9 mouse cellular contexts compared by ENCODE assay signal in the genomic region with DNA sequence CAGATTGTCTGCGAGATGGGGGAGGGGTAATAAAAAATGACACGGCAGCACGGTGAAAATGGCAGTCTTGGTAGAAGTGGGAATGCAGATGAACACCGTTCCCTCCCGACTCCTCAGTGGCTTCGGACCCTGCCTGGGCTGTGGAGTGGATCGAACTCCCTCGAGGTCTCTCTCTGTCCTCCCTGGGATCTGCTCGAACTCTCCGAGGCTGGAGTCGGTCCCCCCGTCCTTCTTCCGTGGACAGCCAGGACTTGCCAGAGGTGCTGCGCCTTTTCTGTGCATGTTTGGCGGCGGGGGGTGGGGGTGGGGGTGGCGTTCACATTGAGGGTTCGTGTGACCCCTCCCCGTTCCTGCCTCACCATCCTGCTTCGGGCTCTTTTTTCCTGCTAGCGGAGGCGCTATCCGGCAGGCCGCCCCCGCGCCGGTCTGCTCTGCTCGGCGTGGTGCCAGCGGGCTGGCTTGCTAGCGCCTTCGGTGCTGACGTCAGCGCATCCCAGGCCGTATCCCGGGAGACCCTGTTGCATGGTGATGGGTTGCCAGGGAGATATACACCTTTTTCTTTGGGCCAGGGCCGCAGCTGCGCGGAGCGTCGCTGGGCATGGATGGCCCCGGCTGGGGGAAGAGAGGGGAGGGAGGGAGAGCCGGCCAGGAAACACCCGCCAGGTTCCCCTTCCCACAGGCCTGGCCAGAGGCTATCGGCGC. TPM values are rescaled to one million over a fixed set of nuclear protein-coding genes. Genes with fewer than 3 reads are reported as not detected.
A peak's percentile ranks its signal among the peaks of the same experiment; 100 is the strongest.
DNase-seq lines count a peak whose midpoint lies in the region; ATAC-seq lines count a peak whose summit lies in the region.
"Had no signal": no experiment of that assay in that cellular context is flagged by ENCODE, and none has a peak within 500 bp of the region (broad histone marks: within the 10 kb centered on the region; RNA-seq: fewer than 3 reads in every experiment).

No protein-coding gene starts in this region.

- peaks cover 6% of the 10 kb centered on the region; the same call in 1 of the 2 replicates for H3K27me3 ChIP-seq in embryonic facial prominence, embryonic 13.5 days
- H3K27me3 ChIP-seq in midbrain, embryonic 12.5 days = peaks cover 9% of the 10 kb centered on the region; the same call in 1 of the 2 replicates
- H3K27me3 ChIP-seq in stomach, embryonic 14.5 days (ENCODE audit: control insufficient read depth, insufficient read depth, low read length) = no peaks in the 10 kb centered on the region
- H3K27me3 ChIP-seq: CH12.LX had no signal

- H3K9me3 ChIP-seq in embryonic facial prominence, embryonic 13.5 days = no peaks in the 10 kb centered on the region
- no peaks in the 10 kb centered on the region for H3K9me3 ChIP-seq in midbrain, embryonic 12.5 days
- no peaks in the 10 kb centered on the region for H3K9me3 ChIP-seq in stomach, embryonic 14.5 days (ENCODE audit: control insufficient read depth, low read depth, low read length)

- intact Hi-C loops in left cerebral cortex, postnatal 36 days (cut with DNase I) = no loop called here

- peak; percentile 17 to 37 for DNase-seq in thymus, postnatal 36 days
- DNase-seq in thymus, postnatal 0 days (ENCODE audit: low spot score) = no peak
- peak; percentile 87 for DNase-seq in heart, adult 8-10 months (ENCODE audit: low spot score)
- DNase-seq in kidney, adult 18-20 months = peak; percentile 78
- DNase-seq in left cerebral cortex, postnatal 36 days (ENCODE audit: low spot score in 2 of 2) = peak; percentile 98 to 99

- H3K36me3 ChIP-seq in embryonic facial prominence, embryonic 13.5 days = peaks cover 25% of the 10 kb centered on the region
- peaks cover 24% of the 10 kb centered on the region for H3K36me3 ChIP-seq in midbrain, embryonic 12.5 days
- H3K36me3 ChIP-seq in stomach, embryonic 14.5 days (ENCODE audit: control insufficient read depth, insufficient read depth, low read length) = peaks cover 11% of the 10 kb centered on the region

- H3K4me3 ChIP-seq in embryonic facial prominence, embryonic 13.5 days = peak overlapping the region; percentile 43
- peak overlapping the region; percentile 43 for H3K4me3 ChIP-seq in midbrain, embryonic 12.5 days
- H3K4me3 ChIP-seq in stomach, embryonic 14.5 days (ENCODE audit: low read depth, low read length) = peak overlapping the region; percentile 30

- 2% methylated on average over 46 of the region's 46 CpGs for WGBS in embryonic facial prominence, embryonic 13.5 days
- 2% methylated on average over 45 of the region's 46 CpGs for WGBS in midbrain, embryonic 12.5 days
- WGBS in stomach, embryonic 14.5 days = 5% methylated on average over 46 of the region's 46 CpGs

- H3K4me1 ChIP-seq in embryonic facial prominence, embryonic 13.5 days = peaks cover 29% of the 10 kb centered on the region
- H3K4me1 ChIP-seq in midbrain, embryonic 12.5 days = peaks cover 49% of the 10 kb centered on the region
- H3K4me1 ChIP-seq in stomach, embryonic 14.5 days (ENCODE audit: control insufficient read depth, insufficient read depth, low read length) = peaks cover 7% of the 10 kb centered on the region

- no peak overlapping the region for H3K27ac ChIP-seq in embryonic facial prominence, embryonic 13.5 days
- peak overlapping the region; percentile 75 for H3K27ac ChIP-seq in midbrain, embryonic 12.5 days (replicated peaks)
- H3K27ac ChIP-seq in stomach, embryonic 14.5 days (ENCODE audit: low read length) = no peak overlapping the region

- H3K4me2 ChIP-seq in embryonic facial prominence, embryonic 13.5 days = peak overlapping the region; percentile 77
- H3K4me2 ChIP-seq in midbrain, embryonic 12.5 days (replicated peaks) = peak overlapping the region; percentile 67
- peak overlapping the region; percentile 65 for H3K4me2 ChIP-seq in stomach, embryonic 14.5 days (replicated peaks; ENCODE audit: low read depth, low read length)

- peak; percentile 56 for ATAC-seq in embryonic facial prominence, embryonic 13.5 days (ENCODE audit: insufficient number of reproducible peaks, insufficient read depth, low FRiP score, low TSS enrichment, low read depth)
- peak; percentile 81 for ATAC-seq in midbrain, embryonic 12.5 days (ENCODE audit: low FRiP score, low read depth)
- ATAC-seq in stomach, embryonic 14.5 days (ENCODE audit: insufficient number of reproducible peaks, insufficient read depth, low FRiP score, low read depth) = peak; percentile 82

- H3K9ac ChIP-seq in embryonic facial prominence, embryonic 13.5 days = peak overlapping the region; percentile 71
- peak overlapping the region; percentile 52 for H3K9ac ChIP-seq in midbrain, embryonic 12.5 days (replicated peaks)
- H3K9ac ChIP-seq in stomach, embryonic 14.5 days (replicated peaks; ENCODE audit: low read depth, low read length) = 0 out of 2 replicates have a peak overlapping the region, but pooled peaks have one; percentile 6

RNA-seq across cellular contexts. Expression of gene Fam131a, which starts 2.7 kb away (rescaled TPM):
- polyA plus RNA-seq in thymus, postnatal 0 days (2015; fragmentation: Nextera tagmentation; extraction: Ambion mirVana) = 2.1 and 2.3 TPM in 2 replicates
- 7.0 and 7.2 TPM in 2 replicates for polyA plus RNA-seq in embryonic facial prominence, embryonic 13.5 days (2015; fragmentation: Nextera tagmentation; extraction: Ambion mirVana)
- total RNA-seq in heart, adult 8-10 months (2022) = 10 to 100 TPM; 26.2 to 47.4 (median 33.0) TPM
- 100 to 1,000 TPM; 303 to 372 TPM for total RNA-seq in left cerebral cortex, postnatal 36 days (2021)
- polyA plus RNA-seq in midbrain, embryonic 12.5 days (2016; fragmentation: Nextera tagmentation; extraction: Ambion mirVana) = 17.9 and 18.0 TPM in 2 replicates
- 7.5 and 8.3 TPM in 2 replicates for polyA plus RNA-seq in stomach, embryonic 14.5 days (2014; fragmentation: Nextera tagmentation; extraction: Ambion mirVana)

RNA-seq across cellular contexts. Expression of gene Polr2h, which starts 21.7 kb away (rescaled TPM):
- 116 and 117 TPM in 2 replicates for polyA plus RNA-seq in thymus, postnatal 0 days (2015; fragmentation: Nextera tagmentation; extraction: Ambion mirVana)
- polyA plus RNA-seq in embryonic facial prominence, embryonic 13.5 days (2015; fragmentation: Nextera tagmentation; extraction: Ambion mirVana) = 110 and 112 TPM in 2 replicates
- total RNA-seq in heart, adult 8-10 months (2022) = 10 to 100 TPM in 1 of 4 experiments, 1 to 10 TPM in 3; 7.8 to 11.2 (median 9.1) TPM
- total RNA-seq in left cerebral cortex, postnatal 36 days (2021) = 10 to 100 TPM; 21.7 to 25.5 TPM
- 84.5 and 87.6 TPM in 2 replicates for polyA plus RNA-seq in midbrain, embryonic 12.5 days (2016; fragmentation: Nextera tagmentation; extraction: Ambion mirVana)
- 105 and 113 TPM in 2 replicates for polyA plus RNA-seq in stomach, embryonic 14.5 days (2014; fragmentation: Nextera tagmentation; extraction: Ambion mirVana)

RNA-seq across cellular contexts. Expression of gene Clcn2, which starts 21.8 kb away (rescaled TPM):
- polyA plus RNA-seq in thymus, postnatal 0 days (2015; fragmentation: Nextera tagmentation; extraction: Ambion mirVana) = 5.3 and 7.1 TPM in 2 replicates
- 15.7 and 18.9 TPM in 2 replicates for polyA plus RNA-seq in embryonic facial prominence, embryonic 13.5 days (2015; fragmentation: Nextera tagmentation; extraction: Ambion mirVana)
- total RNA-seq in heart, adult 8-10 months (2022) = 1 to 10 TPM; 1.5 to 3.3 (median 2.1) TPM
- total RNA-seq in left cerebral cortex, postnatal 36 days (2021) = 10 to 100 TPM; 59.1 to 72.2 TPM
- 30.7 and 32.8 TPM in 2 replicates for polyA plus RNA-seq in midbrain, embryonic 12.5 days (2016; fragmentation: Nextera tagmentation; extraction: Ambion mirVana)
- polyA plus RNA-seq in stomach, embryonic 14.5 days (2014; fragmentation: Nextera tagmentation; extraction: Ambion mirVana) = 13.2 and 15.8 TPM in 2 replicates

RNA-seq across cellular contexts. Expression of gene Eif4g1, which starts 27.7 kb away (rescaled TPM):
- 105 and 110 TPM in 2 replicates for polyA plus RNA-seq in thymus, postnatal 0 days (2015; fragmentation: Nextera tagmentation; extraction: Ambion mirVana)
- 179 and 199 TPM in 2 replicates for polyA plus RNA-seq in embryonic facial prominence, embryonic 13.5 days (2015; fragmentation: Nextera tagmentation; extraction: Ambion mirVana)
- 100 to 1,000 TPM; 388 to 519 (median 472) TPM for total RNA-seq in heart, adult 8-10 months (2022)
- total RNA-seq in left cerebral cortex, postnatal 36 days (2021) = 100 to 1,000 TPM; 281 to 286 TPM
- polyA plus RNA-seq in midbrain, embryonic 12.5 days (2016; fragmentation: Nextera tagmentation; extraction: Ambion mirVana) = 191 and 210 TPM in 2 replicates
- polyA plus RNA-seq in stomach, embryonic 14.5 days (2014; fragmentation: Nextera tagmentation; extraction: Ambion mirVana) = 180 TPM in 2 replicates

RNA-seq across cellular contexts. Expression of gene Chrd, which starts 37.2 kb away (rescaled TPM):
- 0.91 and 1.3 TPM in 2 replicates for polyA plus RNA-seq in thymus, postnatal 0 days (2015; fragmentation: Nextera tagmentation; extraction: Ambion mirVana)
- 3.4 and 4.5 TPM in 2 replicates for polyA plus RNA-seq in embryonic facial prominence, embryonic 13.5 days (2015; fragmentation: Nextera tagmentation; extraction: Ambion mirVana)
- 1 to 10 TPM; 1.4 to 3.3 (median 2.9) TPM for total RNA-seq in heart, adult 8-10 months (2022)
- 10 to 100 TPM; 33.6 to 46.4 TPM for total RNA-seq in left cerebral cortex, postnatal 36 days (2021)
- 4.8 and 5.3 TPM in 2 replicates for polyA plus RNA-seq in midbrain, embryonic 12.5 days (2016; fragmentation: Nextera tagmentation; extraction: Ambion mirVana)
- 4.5 and 5.4 TPM in 2 replicates for polyA plus RNA-seq in stomach, embryonic 14.5 days (2014; fragmentation: Nextera tagmentation; extraction: Ambion mirVana)
- total RNA-seq: CH12.LX had no signal

Comparison
In these comparisons a context has a peak if more than half of its experiments do, and no peak if none do; other contexts are left out.
1. H3K9ac ChIP-seq: peak in every context shown above with its lines; median percentile 71 in embryonic facial prominence, embryonic 13.5 days; 52 in midbrain, embryonic 12.5 days; 6 in stomach, embryonic 14.5 days.